Mouse (Mus musculus) bone marrow macrophage, adult 2 months (primary cell): ENCODE measurements around the gene Car11.

Experiments used
- CTCF ChIP-seq: IDR thresholded peaks from 2 replicates; pipeline ENCODE4 v1.5.1; 2012; ENCODE audit warnings: low read depth, mild to moderate bottlenecking, low read length, moderate library complexity
- POLR2A ChIP-seq: IDR thresholded peaks from 2 replicates; pipeline ENCODE4 v1.6.1; 2012; ENCODE audit warnings: mild to moderate bottlenecking, low read depth, low read length, borderline replicate concordance

DNA sequence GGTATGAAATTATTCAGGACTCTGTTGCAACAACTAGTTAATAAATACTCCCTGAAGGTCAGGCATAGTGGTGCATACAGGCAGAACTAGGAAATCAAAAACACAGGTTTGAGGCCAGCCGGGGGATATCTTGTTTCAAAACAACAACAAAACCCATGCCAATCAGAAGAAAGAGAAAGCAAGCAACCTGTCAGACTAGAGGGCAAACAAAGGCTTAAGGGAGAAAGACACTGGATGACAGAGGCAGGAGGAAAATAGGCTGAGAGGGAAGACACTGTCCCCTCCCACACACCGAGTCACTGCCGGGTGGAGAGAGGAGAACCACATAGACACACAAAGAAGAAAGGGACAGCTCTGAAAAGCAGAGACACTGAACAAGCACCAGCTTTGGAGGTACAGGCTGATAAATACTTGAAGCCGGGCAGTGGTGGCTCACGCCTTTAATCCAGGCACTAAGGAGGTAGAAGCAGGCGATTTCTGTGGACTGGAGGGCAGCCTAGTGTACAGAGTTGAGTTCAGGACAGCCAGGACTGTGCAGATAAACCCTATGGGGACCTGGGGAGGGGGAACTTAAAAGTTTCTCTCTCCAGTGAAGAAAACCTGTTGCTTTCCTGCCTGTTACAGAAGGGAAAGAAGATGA lies 14.4 kb downstream of the Car11 start:
- TF ChIP-seq CTCF (no peak), POLR2A (no peak)
